In the genomic region with DNA sequence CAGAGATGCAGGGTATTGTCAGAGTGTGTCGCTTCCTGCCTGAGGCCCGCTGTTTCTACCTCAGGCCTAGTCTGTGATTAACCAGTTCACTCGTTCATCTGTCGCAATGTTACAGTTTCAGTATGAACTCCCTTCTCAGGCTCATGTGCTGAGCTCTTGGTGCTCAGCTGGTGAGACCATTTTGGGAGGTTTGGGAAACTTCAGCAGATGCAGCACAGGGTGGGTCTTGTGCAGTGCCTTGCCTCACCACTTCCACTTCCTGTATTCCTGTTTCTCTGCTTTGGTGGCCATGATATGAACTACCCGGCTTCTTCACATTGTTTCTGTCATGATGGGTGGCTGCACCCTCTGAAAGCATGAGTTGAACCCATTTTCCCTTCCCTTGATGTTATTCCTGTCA, we compare ENCODE assay signal across 15 mouse cellular contexts.
DNase-seq lines count a peak whose midpoint lies in the region; ATAC-seq lines count a peak whose summit lies in the region.
"Had no signal": no experiment of that assay in that cellular context is flagged by ENCODE, and none has a peak within 500 bp of the region (broad histone marks: within the 10 kb centered on the region; RNA-seq: fewer than 3 reads in every experiment).

No protein-coding gene starts in this region.

- DNase-seq in B cell, adult 2 months: peak; percentile 3 to 19
- DNase-seq in monocyte, adult 2 months (ENCODE audit: low read depth in 1 of 2, low spot score in 2 of 2): peak; percentile 2 to 18
- DNase-seq in right cerebral cortex, postnatal 14 days: no peak
- DNase-seq in natural killer cell, adult 2 months (ENCODE audit: low spot score in 2 of 2): no peak
- DNase-seq: adrenal gland, postnatal 10 days; cerebellum, adult 18-20 months; cerebellum, adult 9-11 months; cerebellum, postnatal 36 days; embryo, embryonic 11 days; gastrocnemius, postnatal 36 days; heart, adult 2 months; heart, postnatal 14 days had no signal

- ATAC-seq in common myeloid progenitor, adult 5-6 weeks (replicated peaks; ENCODE audit: low read depth, poor library complexity, severe bottlenecking): peak; percentile 52; the same call in 1 of the 2 replicates
- no peak for ATAC-seq in frontal cortex, adult (ENCODE audit: low TSS enrichment)
- ATAC-seq: forebrain, embryonic 14.5 days had no signal

Comparison
In these comparisons a context has a peak if more than half of its experiments do, and no peak if none do; other contexts are left out.
1. DNase-seq: peak in B cell, adult 2 months (2 of 2) and monocyte, adult 2 months (2 of 2); none in right cerebral cortex, postnatal 14 days (single experiment) and natural killer cell, adult 2 months (0 of 2).